In the genomic region with DNA sequence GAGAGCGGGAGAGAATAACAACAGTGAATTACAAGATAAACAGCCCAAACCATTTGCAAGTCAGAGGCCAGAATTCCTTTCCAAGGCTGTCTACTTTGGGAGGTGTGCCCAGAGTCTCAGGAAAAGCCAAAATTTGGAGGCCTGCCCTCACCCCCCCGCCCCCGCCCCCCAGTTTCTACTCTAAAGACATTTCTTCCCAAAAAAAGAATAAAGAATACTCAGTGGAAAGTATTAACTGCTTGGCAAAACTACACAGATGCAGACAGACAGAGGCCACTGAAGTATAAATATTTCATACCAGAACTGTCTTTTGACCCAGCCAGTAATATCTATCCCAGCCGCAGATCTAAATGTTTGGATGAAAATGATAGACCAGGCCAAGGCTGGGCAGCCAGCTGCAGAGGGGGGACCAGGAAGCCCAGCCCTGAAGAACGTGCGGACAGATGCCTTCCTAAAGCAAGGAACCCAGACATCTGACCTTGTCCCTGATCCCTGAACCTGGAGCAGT, we compare ENCODE assay signal across 12 mouse cellular contexts. TPM values are rescaled to one million over a fixed set of nuclear protein-coding genes. Genes with fewer than 3 reads are reported as not detected.
DNase-seq lines count a peak whose midpoint lies in the region; ATAC-seq lines count a peak whose summit lies in the region.
"Had no signal": no experiment of that assay in that cellular context is flagged by ENCODE, and none has a peak within 500 bp of the region (broad histone marks: within the 10 kb centered on the region; RNA-seq: fewer than 3 reads in every experiment).

No protein-coding gene starts in this region.

- no peak overlapping the region for H3K4me3 ChIP-seq in kidney, embryonic 15.5 days (replicated peaks)
- H3K4me3 ChIP-seq in heart, embryonic 16.5 days (ENCODE audit: low read length): no peak overlapping the region
- H3K4me3 ChIP-seq in forebrain, embryonic 14.5 days (ENCODE audit: low read depth, low read length): no peak overlapping the region
- H3K4me3 ChIP-seq: megakaryocyte, embryonic 14.5 days had no signal

- H3K36me3 ChIP-seq in kidney, embryonic 15.5 days: no peaks in the 10 kb centered on the region
- H3K36me3 ChIP-seq in heart, embryonic 16.5 days (ENCODE audit: control insufficient read depth, insufficient read depth): 0 out of 2 replicates have a peak, but pooled peaks cover 2% of the 10 kb centered on the region
- H3K36me3 ChIP-seq in forebrain, embryonic 14.5 days (ENCODE audit: control insufficient read depth, insufficient read depth, low read length): no peaks in the 10 kb centered on the region

- peak overlapping the region; percentile 28; the same call in 1 of the 2 replicates for H3K27ac ChIP-seq in kidney, embryonic 15.5 days
- 0 out of 2 replicates have a peak overlapping the region, but pooled peaks have one; percentile 39 for H3K27ac ChIP-seq in heart, embryonic 16.5 days (ENCODE audit: low read length)
- H3K27ac ChIP-seq in forebrain, embryonic 14.5 days (ENCODE audit: low read depth, low read length): no peak overlapping the region

- no peaks in the 10 kb centered on the region for H3K27me3 ChIP-seq in kidney, embryonic 15.5 days
- no peaks in the 10 kb centered on the region for H3K27me3 ChIP-seq in heart, embryonic 16.5 days (ENCODE audit: control insufficient read depth, insufficient read depth, low read length)
- no peaks in the 10 kb centered on the region for H3K27me3 ChIP-seq in forebrain, embryonic 14.5 days (replicated peaks; ENCODE audit: control insufficient read depth, insufficient read depth, low read length)

- no peak overlapping the region for H3K9ac ChIP-seq in kidney, embryonic 15.5 days
- H3K9ac ChIP-seq in heart, embryonic 16.5 days (ENCODE audit: low read length): no peak overlapping the region
- H3K9ac ChIP-seq in forebrain, embryonic 14.5 days (ENCODE audit: low read length): no peak overlapping the region

- H3K9me3 ChIP-seq in kidney, embryonic 15.5 days (replicated peaks): peaks cover 16% of the 10 kb centered on the region
- peaks cover 17% of the 10 kb centered on the region for H3K9me3 ChIP-seq in heart, embryonic 16.5 days (replicated peaks; ENCODE audit: control insufficient read depth, low read length)
- H3K9me3 ChIP-seq in forebrain, embryonic 14.5 days (replicated peaks; ENCODE audit: control insufficient read depth, low read length): 0 out of 2 replicates have a peak, but pooled peaks cover 6% of the 10 kb centered on the region

- peak; percentile 32 for DNase-seq in adrenal gland, postnatal 14 days
- DNase-seq in adrenal gland, postnatal 10 days: no peak
- no peak for DNase-seq in kidney, adult 18-20 months
- peak; percentile 48 to 78 for DNase-seq in lung, postnatal 4 days
- DNase-seq in layer of hippocampus, adult 9-10 months (ENCODE audit: low spot score): no peak
- no peak for DNase-seq in forebrain, embryonic 14.5 days (ENCODE audit: low spot score)
- DNase-seq: cerebellum, postnatal 36 days; gastrocnemius, postnatal 10 days had no signal

- 0 out of 2 replicates have a peak, but pooled peaks cover 5% of the 10 kb centered on the region for H3K4me1 ChIP-seq in kidney, embryonic 15.5 days
- H3K4me1 ChIP-seq in heart, embryonic 16.5 days (ENCODE audit: control insufficient read depth, insufficient read depth, low read length): no peaks in the 10 kb centered on the region
- no peaks in the 10 kb centered on the region for H3K4me1 ChIP-seq in forebrain, embryonic 14.5 days (ENCODE audit: control insufficient read depth, insufficient read depth, low read length)

- WGBS in kidney, embryonic 15.5 days: 53% methylated on average over 6 of the region's 6 CpGs
- WGBS in heart, embryonic 16.5 days: 44% methylated on average over 6 of the region's 6 CpGs
- 81% methylated on average over 6 of the region's 6 CpGs for WGBS in forebrain, embryonic 14.5 days

- H3K4me2 ChIP-seq in kidney, embryonic 15.5 days: no peak overlapping the region
- H3K4me2 ChIP-seq in heart, embryonic 16.5 days (ENCODE audit: low read depth, low read length): no peak overlapping the region
- no peak overlapping the region for H3K4me2 ChIP-seq in forebrain, embryonic 14.5 days (ENCODE audit: low read length)

- ATAC-seq in kidney, embryonic 15.5 days (replicated peaks; ENCODE audit: low FRiP score): no peak
- no peak for ATAC-seq in heart, embryonic 16.5 days (replicated peaks; ENCODE audit: extremely low read depth, insufficient read depth, low FRiP score)
- ATAC-seq in forebrain, embryonic 14.5 days: no peak
- ATAC-seq: hindbrain, embryonic 16.5 days had no signal

RNA-seq across cellular contexts. Expression of a gene that starts 40.8 kb away (rescaled TPM):
- 97.2 and 105 TPM in 2 replicates for total RNA-seq in adrenal gland, postnatal 14 days (2021)
- total RNA-seq in adrenal gland, postnatal 10 days (2021): 100 to 1,000 TPM in 1 of 2 experiments, 10 to 100 TPM in 1; 91.0 to 110 TPM
- polyA plus RNA-seq in kidney, embryonic 15.5 days (2015; fragmentation: Nextera tagmentation; extraction: Ambion mirVana): 12.3 and 13.3 TPM in 2 replicates
- polyA plus RNA-seq in heart, embryonic 16.5 days (2015; fragmentation: Nextera tagmentation; extraction: Ambion mirVana): 9.1 and 9.8 TPM in 2 replicates
- polyA plus RNA-seq in forebrain, embryonic 14.5 days (2014; fragmentation: Nextera tagmentation; extraction: Ambion mirVana): 7.9 and 8.3 TPM in 2 replicates

Comparison
In these comparisons a context has a peak if more than half of its experiments do, and no peak if none do; other contexts are left out.
1. DNase-seq: peak in adrenal gland, postnatal 14 days (single experiment) and lung, postnatal 4 days (2 of 2); none in adrenal gland, postnatal 10 days (single experiment), kidney, adult 18-20 months (single experiment), layer of hippocampus, adult 9-10 months (single experiment) and forebrain, embryonic 14.5 days (single experiment).